Mouse (Mus musculus): Measurements from ENCODE around the gene Nrxn1. TPM values are rescaled to one million over a fixed set of nuclear protein-coding genes. Genes with fewer than 3 reads are reported as not detected.

Gene Nrxn1
- polyA plus RNA-seq, 1 experiment from 2014 or later, result 1.7 TPM

DNA sequence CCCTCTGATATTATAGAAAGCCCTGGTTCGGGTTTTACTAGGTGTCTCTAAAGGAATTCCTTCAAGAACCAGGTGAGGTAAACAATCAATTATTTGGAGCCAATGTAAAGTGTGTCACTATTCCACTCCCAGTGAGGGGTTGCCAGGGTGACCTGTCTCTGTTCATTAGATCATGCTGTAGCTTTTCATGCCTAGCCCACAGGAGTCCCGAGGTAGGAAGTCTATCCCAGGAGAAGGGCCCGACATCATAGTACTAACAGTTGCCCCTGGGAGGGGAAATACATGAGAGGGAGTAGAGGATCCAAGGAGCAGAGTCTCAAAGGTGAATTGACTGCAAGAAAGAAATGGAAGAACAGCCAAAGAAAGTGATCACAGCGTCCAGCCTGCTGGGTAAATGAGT, 639.6 kb downstream of the Nrxn1 start:
- 59% methylated on average over 4 of the region's 4 CpGs for WGBS
- no peak for DNase-seq (ENCODE audit: low spot score)
- Histone ChIP-seq H3K4me2 (ENCODE audit: low read length) (no peak overlapping the region), H3K4me3 (replicated peaks; ENCODE audit: low read depth, low read length) (no peak overlapping the region), H3K27me3 (ENCODE audit: insufficient read depth, low read length) (peaks cover 17% of the 10 kb centered on the region), H3K9me3 (replicated peaks; ENCODE audit: low read length) (no peaks in the 10 kb centered on the region), H3K36me3 (ENCODE audit: insufficient read depth, low read length) (no peaks in the 10 kb centered on the region), H3K4me1 (replicated peaks; ENCODE audit: insufficient read depth, low read length) (no peaks in the 10 kb centered on the region), H3K9ac (ENCODE audit: low read depth, low read length) (no peak overlapping the region), H3K27ac (no peak overlapping the region)
- no peak for TF ChIP-seq CTCF (IDR thresholded peaks at IDR 0.05; ENCODE audit: low read depth)
- ATAC-seq (replicated peaks; ENCODE audit: low FRiP score, low read depth), result no peak

DNA sequence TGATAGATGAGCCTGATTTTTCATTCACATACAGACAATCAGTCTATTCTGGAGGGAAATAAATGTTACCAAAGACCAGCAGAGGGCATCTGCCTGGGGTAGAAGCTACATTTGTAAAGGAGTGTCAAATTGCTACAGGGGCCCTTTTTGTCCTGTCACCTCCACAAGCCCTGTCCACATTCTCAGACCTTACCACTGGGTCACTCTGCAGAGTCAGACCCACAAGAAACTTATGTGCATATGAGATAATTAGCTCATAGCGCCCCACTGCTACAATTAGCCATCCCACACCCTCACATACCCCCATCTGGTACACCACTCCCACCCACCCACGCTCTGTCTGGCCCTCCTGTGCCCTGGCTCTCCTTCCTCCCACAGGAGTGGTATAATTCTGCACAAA, 640.1 kb downstream of the Nrxn1 start:
- Histone ChIP-seq H3K27ac (no peak overlapping the region), H3K4me3 (replicated peaks; ENCODE audit: low read depth, low read length) (no peak overlapping the region), H3K9ac (ENCODE audit: low read depth, low read length) (no peak overlapping the region), H3K4me1 (replicated peaks; ENCODE audit: insufficient read depth, low read length) (no peaks in the 10 kb centered on the region), H3K9me3 (replicated peaks; ENCODE audit: low read length) (no peaks in the 10 kb centered on the region), H3K4me2 (ENCODE audit: low read length) (no peak overlapping the region), H3K27me3 (ENCODE audit: insufficient read depth, low read length) (peaks cover 17% of the 10 kb centered on the region), H3K36me3 (ENCODE audit: insufficient read depth, low read length) (no peaks in the 10 kb centered on the region)
- DNase-seq (ENCODE audit: low spot score), result peak; percentile 14
- no peak for ATAC-seq (replicated peaks; ENCODE audit: low FRiP score, low read depth)
- WGBS, result 57% methylated on average over 2 of the region's 2 CpGs
- peak; percentile 52 for TF ChIP-seq CTCF (IDR thresholded peaks at IDR 0.05; ENCODE audit: low read depth)

DNA sequence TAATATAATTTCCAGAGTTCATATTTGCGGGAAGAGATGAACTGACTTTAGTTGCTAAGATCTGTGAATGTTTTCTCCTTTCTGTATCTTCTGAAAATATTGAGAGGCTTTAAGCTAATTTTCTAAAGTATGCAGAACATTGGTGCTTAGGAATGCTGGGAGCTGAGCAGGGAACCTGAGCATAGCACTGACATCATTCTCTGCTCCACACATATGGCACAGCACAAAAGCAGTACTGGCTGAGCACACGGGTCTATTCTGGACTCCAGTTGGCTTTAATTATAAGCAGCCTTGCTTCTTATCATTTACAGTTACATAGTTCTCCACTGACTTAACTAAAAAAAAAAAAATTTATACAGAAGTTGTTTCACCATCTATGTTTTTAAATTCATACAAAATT, 641.5 kb downstream of the Nrxn1 start:
- no peaks in the 10 kb centered on the region for H3K4me1 ChIP-seq (replicated peaks; ENCODE audit: insufficient read depth, low read length)
- H3K4me2 ChIP-seq (ENCODE audit: low read length), result no peak overlapping the region
- H3K27ac ChIP-seq, result no peak overlapping the region
- H3K27me3 ChIP-seq (ENCODE audit: insufficient read depth, low read length), result peaks cover 13% of the 10 kb centered on the region
- no peaks in the 10 kb centered on the region for H3K36me3 ChIP-seq (ENCODE audit: insufficient read depth, low read length)
- no peak overlapping the region for H3K9ac ChIP-seq (ENCODE audit: low read depth, low read length)
- no peak for DNase-seq (ENCODE audit: low spot score)
- no peaks in the 10 kb centered on the region for H3K9me3 ChIP-seq (replicated peaks; ENCODE audit: low read length)
- no peak for TF ChIP-seq CTCF (IDR thresholded peaks at IDR 0.05; ENCODE audit: low read depth)
- WGBS, result 78% methylated on average over 2 of the region's 2 CpGs
- no peak for ATAC-seq (replicated peaks; ENCODE audit: low FRiP score, low read depth)
- no peak overlapping the region for H3K4me3 ChIP-seq (replicated peaks; ENCODE audit: low read depth, low read length)

- Histone ChIP-seq H3K4me1 (replicated peaks; ENCODE audit: insufficient read depth, low read length) (no peaks in the 10 kb centered on the region), H3K27me3 (ENCODE audit: insufficient read depth, low read length) (no peaks in the 10 kb centered on the region), H3K9me3 (replicated peaks; ENCODE audit: low read length) (no peaks in the 10 kb centered on the region), H3K4me3 (replicated peaks; ENCODE audit: low read depth, low read length) (no peak overlapping the region), H3K36me3 (ENCODE audit: insufficient read depth, low read length) (no peaks in the 10 kb centered on the region), H3K27ac (no peak overlapping the region), H3K4me2 (ENCODE audit: low read length) (no peak overlapping the region), H3K9ac (ENCODE audit: low read depth, low read length) (no peak overlapping the region)
- DNase-seq (ENCODE audit: low spot score) (no peak), ATAC-seq (replicated peaks; ENCODE audit: low FRiP score, low read depth) (no peak)
- no peak for TF ChIP-seq CTCF (IDR thresholded peaks at IDR 0.05; ENCODE audit: low read depth)
These were observed 649.8 kb downstream of the Nrxn1 start for GRCm38 (mm10) chr17:90443067-90443466.

DNA sequence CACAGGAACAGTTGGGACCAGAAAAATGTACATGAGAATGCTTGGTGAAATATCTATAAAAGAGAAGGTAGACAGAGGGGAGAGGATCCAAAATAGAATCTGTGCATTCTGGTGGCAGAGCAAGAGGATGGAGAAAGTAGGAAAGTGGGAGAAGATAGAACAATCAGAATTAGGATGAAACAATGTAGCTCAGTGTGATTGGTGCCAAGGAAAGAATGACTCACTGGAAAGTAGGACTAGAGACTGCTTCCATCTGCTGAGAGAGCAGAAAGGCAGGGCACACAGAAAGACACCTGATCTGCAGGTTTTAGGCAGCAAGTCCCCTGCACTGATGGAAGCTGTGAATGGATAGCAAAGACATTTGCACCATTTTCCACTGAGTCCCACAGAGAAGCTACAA, 657.0 kb downstream of the Nrxn1 start:
- H3K36me3 ChIP-seq (ENCODE audit: insufficient read depth, low read length), result no peaks in the 10 kb centered on the region
- TF ChIP-seq CTCF (IDR thresholded peaks at IDR 0.05; ENCODE audit: low read depth), result no peak

GRCm38 (mm10) chr17:90435371-90435770, 657.5 kb downstream of the Nrxn1 start:
- Histone ChIP-seq H3K27me3 (ENCODE audit: insufficient read depth, low read length) (no peaks in the 10 kb centered on the region), H3K36me3 (ENCODE audit: insufficient read depth, low read length) (no peaks in the 10 kb centered on the region), H3K9ac (ENCODE audit: low read depth, low read length) (no peak overlapping the region), H3K4me3 (replicated peaks; ENCODE audit: low read depth, low read length) (no peak overlapping the region), H3K4me1 (replicated peaks; ENCODE audit: insufficient read depth, low read length) (no peaks in the 10 kb centered on the region), H3K4me2 (ENCODE audit: low read length) (no peak overlapping the region), H3K9me3 (replicated peaks; ENCODE audit: low read length) (no peaks in the 10 kb centered on the region), H3K27ac (no peak overlapping the region)
- 54% methylated on average over 2 of the region's 2 CpGs for WGBS
- no peak for ATAC-seq (replicated peaks; ENCODE audit: low FRiP score, low read depth)
- no peak for TF ChIP-seq CTCF (IDR thresholded peaks at IDR 0.05; ENCODE audit: low read depth)
- no peak for DNase-seq (ENCODE audit: low spot score)

More for the DNA sequence above, 657.0 kb downstream of the Nrxn1 start:
- no peaks in the 10 kb centered on the region for H3K4me1 ChIP-seq (replicated peaks; ENCODE audit: insufficient read depth, low read length)
- H3K4me2 ChIP-seq (ENCODE audit: low read length), result no peak overlapping the region
- ATAC-seq (replicated peaks; ENCODE audit: low FRiP score, low read depth) (no peak), DNase-seq (ENCODE audit: low spot score) (no peak)
- H3K9ac ChIP-seq (ENCODE audit: low read depth, low read length), result no peak overlapping the region
- H3K4me3 ChIP-seq (replicated peaks; ENCODE audit: low read depth, low read length), result no peak overlapping the region
- H3K9me3 ChIP-seq (replicated peaks; ENCODE audit: low read length), result no peaks in the 10 kb centered on the region
- no peak overlapping the region for H3K27ac ChIP-seq
- no peaks in the 10 kb centered on the region for H3K27me3 ChIP-seq (ENCODE audit: insufficient read depth, low read length)

GRCm38 (mm10) chr17:90430211-90430610, 662.7 kb downstream of the Nrxn1 start:
- WGBS, result 90% methylated on average over 1 of the region's 1 CpGs
- Histone ChIP-seq H3K27ac (no peak overlapping the region), H3K27me3 (ENCODE audit: insufficient read depth, low read length) (no peaks in the 10 kb centered on the region), H3K36me3 (ENCODE audit: insufficient read depth, low read length) (no peaks in the 10 kb centered on the region), H3K9ac (ENCODE audit: low read depth, low read length) (no peak overlapping the region), H3K4me3 (replicated peaks; ENCODE audit: low read depth, low read length) (no peak overlapping the region), H3K9me3 (replicated peaks; ENCODE audit: low read length) (no peaks in the 10 kb centered on the region), H3K4me1 (replicated peaks; ENCODE audit: insufficient read depth, low read length) (no peaks in the 10 kb centered on the region), H3K4me2 (ENCODE audit: low read length) (no peak overlapping the region)
- DNase-seq (ENCODE audit: low spot score) (no peak), ATAC-seq (replicated peaks; ENCODE audit: low FRiP score, low read depth) (no peak)
- no peak for TF ChIP-seq CTCF (IDR thresholded peaks at IDR 0.05; ENCODE audit: low read depth)
